Mouse (Mus musculus): ENCODE measurements around the gene Tmod3. TPM values are rescaled to one million over a fixed set of nuclear protein-coding genes. Genes with fewer than 3 reads are reported as not detected.
A peak's percentile ranks its signal among the peaks of the same experiment; 100 is the strongest.

The Tmod3 gene
- 23.7 and 28.9 TPM in 2 replicates for polyA plus RNA-seq (2015; fragmentation: Nextera tagmentation; extraction: Ambion mirVana)

DNA sequence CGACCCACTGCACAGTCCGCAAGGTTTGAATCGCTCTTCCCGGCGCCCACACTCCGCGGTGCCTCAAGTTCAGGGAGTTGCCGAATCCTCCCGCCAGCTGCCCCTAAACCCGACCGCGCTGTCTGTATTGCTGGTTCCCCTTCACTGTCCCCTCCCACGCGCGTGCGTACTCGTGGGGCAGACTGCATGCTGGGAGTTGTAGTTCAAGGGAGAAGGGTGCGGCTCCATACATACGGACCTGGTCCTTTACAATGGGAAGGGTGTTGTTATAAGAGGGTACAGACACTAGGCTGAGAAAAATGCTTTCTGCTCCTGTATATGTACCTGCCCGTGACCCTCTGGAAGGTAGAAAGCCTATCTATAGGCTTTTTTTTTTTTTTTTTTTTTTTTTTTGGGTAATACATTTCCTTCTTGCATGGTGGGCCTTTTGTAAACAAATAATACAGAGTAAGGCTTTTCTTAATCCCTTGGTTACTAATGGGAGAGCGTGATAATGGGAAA is at the start of gene Tmod3:
TSS of gene Tmod3 (minus strand) at position 146 of the 501 bp plus-strand sequence.
- H3K27ac ChIP-seq (replicated peaks): peak within 1 kb of the TSS; percentile 88
- no peaks in the 10 kb centered on the region for H3K9me3 ChIP-seq (replicated peaks)
- H3K4me2 ChIP-seq: peak within 1 kb of the TSS; percentile 86
- H3K27me3 ChIP-seq: no peaks in the 10 kb centered on the region
- H3K4me1 ChIP-seq (replicated peaks): peaks cover 49% of the 10 kb centered on the region
- WGBS (ENCODE audit: insufficient replicate concordance): 2% methylated on average over 21 of the region's 21 CpGs
- peak within 1 kb of the TSS; percentile 75 for H3K9ac ChIP-seq
- peak; percentile 93 for ATAC-seq (ENCODE audit: insufficient read depth)
- peak within 1 kb of the TSS; percentile 76 for H3K4me3 ChIP-seq (replicated peaks)
- H3K36me3 ChIP-seq (replicated peaks): no peaks in the 10 kb centered on the region

DNA sequence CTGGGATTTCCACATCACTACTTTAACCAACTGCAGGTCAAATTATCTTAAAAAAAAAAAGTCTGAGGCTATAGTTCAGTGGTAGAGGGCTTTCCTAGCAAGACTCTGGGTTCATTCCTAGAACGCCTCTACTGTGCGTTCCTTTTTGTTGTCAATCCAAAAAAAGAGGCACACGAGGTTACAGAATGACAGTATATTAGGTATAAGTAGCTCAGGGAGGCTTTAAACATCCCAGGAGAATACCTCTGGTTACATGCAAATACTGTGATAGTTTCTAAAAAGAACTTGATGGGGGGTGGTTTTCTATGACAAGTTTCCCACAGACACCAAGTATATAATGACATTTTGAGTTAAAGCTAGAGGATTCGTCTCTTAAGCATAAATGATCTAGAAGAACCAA is 48.0 kb upstream of the Tmod3 start:
- H3K27ac ChIP-seq (replicated peaks): no peak overlapping the region
- H3K9ac ChIP-seq: no peak overlapping the region
- H3K4me2 ChIP-seq: no peak overlapping the region
- ATAC-seq (ENCODE audit: insufficient read depth): no peak
- 62% methylated on average over 4 of the region's 4 CpGs for WGBS (ENCODE audit: insufficient replicate concordance)
- no peaks in the 10 kb centered on the region for H3K9me3 ChIP-seq (replicated peaks)
- no peaks in the 10 kb centered on the region for H3K36me3 ChIP-seq (replicated peaks)
- no peak overlapping the region for H3K4me3 ChIP-seq (replicated peaks)
- peaks cover 42% of the 10 kb centered on the region for H3K27me3 ChIP-seq
- peaks cover 5% of the 10 kb centered on the region; the same call in 1 of the 2 replicates for H3K4me1 ChIP-seq (replicated peaks)

DNA sequence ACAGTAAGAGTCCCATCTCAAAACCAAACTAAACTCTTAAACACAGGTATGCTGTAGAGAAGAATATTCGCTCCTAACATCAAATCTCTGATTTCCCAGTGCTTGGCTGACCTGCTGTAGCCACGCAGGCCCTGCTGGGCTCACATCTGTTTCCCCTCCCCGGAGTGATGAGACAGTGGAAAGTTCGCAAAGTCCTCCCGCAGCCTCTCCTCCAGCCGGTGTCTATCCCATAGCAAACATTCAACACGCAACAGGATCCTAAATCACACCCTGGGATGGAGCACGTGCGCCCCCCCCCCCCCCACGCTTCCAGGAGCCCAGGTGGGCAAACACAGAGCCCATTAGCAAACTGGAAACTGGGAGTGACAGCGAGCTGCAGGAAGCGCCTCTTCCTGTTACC is 42.1 kb upstream of the Tmod3 start:
- 0 out of 2 replicates have a peak, but pooled peaks cover 3% of the 10 kb centered on the region for H3K27me3 ChIP-seq
- H3K9ac ChIP-seq: no peak overlapping the region
- H3K4me2 ChIP-seq: no peak overlapping the region; the same call in 1 of the 2 replicates
- no peaks in the 10 kb centered on the region for H3K9me3 ChIP-seq (replicated peaks)
- ATAC-seq (ENCODE audit: insufficient read depth): no peak
- no peak overlapping the region for H3K4me3 ChIP-seq (replicated peaks)
- no peaks in the 10 kb centered on the region for H3K4me1 ChIP-seq (replicated peaks)
- H3K36me3 ChIP-seq (replicated peaks): no peaks in the 10 kb centered on the region
- no peak overlapping the region for H3K27ac ChIP-seq (replicated peaks)
- WGBS (ENCODE audit: insufficient replicate concordance): 15% methylated on average over 12 of the region's 12 CpGs

DNA sequence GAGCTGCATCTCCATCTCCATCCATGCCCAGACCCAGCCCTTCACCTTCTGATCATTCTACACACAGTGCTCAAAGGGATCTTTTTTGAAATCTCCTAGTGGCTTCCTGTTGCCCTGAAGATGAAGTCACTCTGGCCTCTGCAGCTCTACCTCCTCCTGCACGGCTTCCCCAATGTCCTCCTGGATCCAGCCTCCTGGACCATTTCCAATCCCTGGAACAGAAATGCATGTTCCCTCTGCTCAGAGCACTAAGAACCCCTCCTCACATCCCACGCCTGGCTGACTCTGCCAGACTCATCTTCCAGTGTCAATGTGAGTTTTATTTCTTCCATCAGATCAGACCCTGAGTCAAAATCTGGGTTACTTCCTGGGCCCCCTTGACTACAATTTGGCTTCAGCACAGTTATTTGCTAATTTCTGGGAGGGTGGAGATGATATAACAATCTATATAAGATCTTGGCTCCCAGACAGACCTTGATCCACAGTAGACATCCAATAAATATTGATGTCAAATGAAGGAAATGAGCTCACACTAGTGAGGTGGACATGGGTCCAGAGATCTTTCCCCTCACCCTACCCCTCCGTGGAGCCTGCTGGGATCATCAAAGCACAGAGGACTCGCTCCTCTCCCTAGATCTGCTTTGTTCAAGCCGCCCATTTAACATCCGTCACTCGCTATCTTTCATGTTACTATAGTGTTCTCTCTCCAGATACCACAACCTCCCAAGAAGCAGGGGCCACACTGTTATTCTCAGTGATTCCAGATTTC is 40.9 kb upstream of the Tmod3 start:
- H3K9me3 ChIP-seq (replicated peaks): no peaks in the 10 kb centered on the region
- H3K36me3 ChIP-seq (replicated peaks): no peaks in the 10 kb centered on the region
- H3K4me3 ChIP-seq (replicated peaks): no peak overlapping the region
- H3K9ac ChIP-seq: no peak overlapping the region
- 52% methylated on average over 7 of the region's 7 CpGs for WGBS (ENCODE audit: insufficient replicate concordance)
- H3K27me3 ChIP-seq: 0 out of 2 replicates have a peak, but pooled peaks cover 3% of the 10 kb centered on the region
- no peak overlapping the region for H3K4me2 ChIP-seq
- H3K27ac ChIP-seq (replicated peaks): no peak overlapping the region
- H3K4me1 ChIP-seq (replicated peaks): no peaks in the 10 kb centered on the region
- ATAC-seq (ENCODE audit: insufficient read depth): no peak

DNA sequence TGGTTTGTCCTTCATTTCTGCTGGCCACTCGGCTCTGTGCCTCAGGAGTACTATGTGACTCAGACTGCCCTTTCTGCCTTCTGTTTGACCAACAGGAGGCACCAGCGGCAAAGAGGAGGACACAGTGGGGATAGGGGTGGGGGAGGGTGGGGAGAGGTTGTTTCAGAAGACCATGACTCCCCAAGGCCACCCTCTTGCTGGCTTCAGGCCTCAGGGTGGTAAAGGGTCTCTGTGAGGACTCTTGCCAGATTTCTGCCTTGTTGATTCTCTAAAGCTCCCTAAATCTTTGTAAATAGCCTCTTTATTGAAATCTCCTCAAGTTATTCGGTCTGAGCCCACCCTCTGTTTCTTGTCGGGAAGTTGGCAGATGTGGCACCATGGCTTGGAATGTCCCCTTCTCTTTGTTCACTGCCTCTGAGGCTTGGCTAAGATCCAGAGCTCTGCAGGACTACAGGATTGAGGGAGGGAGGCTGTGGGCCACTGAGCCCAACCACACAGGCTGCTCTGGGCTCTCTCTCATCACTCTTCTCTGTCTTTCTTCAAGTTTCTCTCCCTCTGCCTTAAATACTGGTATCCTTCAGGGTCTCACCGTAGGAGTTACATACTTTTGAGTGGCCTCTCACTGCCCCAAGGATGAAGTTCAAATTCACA is 39.9 kb upstream of the Tmod3 start:
- H3K4me1 ChIP-seq (replicated peaks): no peaks in the 10 kb centered on the region
- no peak overlapping the region for H3K9ac ChIP-seq
- no peak overlapping the region for H3K4me3 ChIP-seq (replicated peaks)
- H3K27ac ChIP-seq (replicated peaks): no peak overlapping the region
- no peak for ATAC-seq (ENCODE audit: insufficient read depth)
- H3K36me3 ChIP-seq (replicated peaks): no peaks in the 10 kb centered on the region
- H3K9me3 ChIP-seq (replicated peaks): no peaks in the 10 kb centered on the region
- 53% methylated on average over 5 of the region's 5 CpGs for WGBS (ENCODE audit: insufficient replicate concordance)
- H3K27me3 ChIP-seq: 0 out of 2 replicates have a peak, but pooled peaks cover 3% of the 10 kb centered on the region
- no peak overlapping the region for H3K4me2 ChIP-seq

- Histone ChIP-seq H3K27ac (replicated peaks) (no peak overlapping the region), H3K36me3 (replicated peaks) (no peaks in the 10 kb centered on the region), H3K4me1 (replicated peaks) (no peaks in the 10 kb centered on the region), H3K9ac (no peak overlapping the region), H3K27me3 (0 out of 2 replicates have a peak, but pooled peaks cover 3% of the 10 kb centered on the region), H3K4me2 (no peak overlapping the region), H3K9me3 (replicated peaks) (no peaks in the 10 kb centered on the region), H3K4me3 (replicated peaks) (no peak overlapping the region)
- 59% methylated on average over 4 of the region's 4 CpGs for WGBS (ENCODE audit: insufficient replicate concordance)
- no peak for ATAC-seq (ENCODE audit: insufficient read depth)
Measured at GRCm38 (mm10) chr9:75597596-75597995, 38.1 kb upstream of the Tmod3 start.

GRCm38 (mm10) chr9:75597036-75597435 is 37.6 kb upstream of the Tmod3 start:
- no peak overlapping the region for H3K4me2 ChIP-seq
- H3K4me1 ChIP-seq (replicated peaks): no peaks in the 10 kb centered on the region
- no peak overlapping the region for H3K4me3 ChIP-seq (replicated peaks)
- no peaks in the 10 kb centered on the region for H3K9me3 ChIP-seq (replicated peaks)
- ATAC-seq (ENCODE audit: insufficient read depth): no peak
- H3K27me3 ChIP-seq: 0 out of 2 replicates have a peak, but pooled peaks cover 3% of the 10 kb centered on the region
- WGBS (ENCODE audit: insufficient replicate concordance): 56% methylated on average over 13 of the region's 13 CpGs
- H3K9ac ChIP-seq: no peak overlapping the region
- H3K27ac ChIP-seq (replicated peaks): no peak overlapping the region
- no peaks in the 10 kb centered on the region for H3K36me3 ChIP-seq (replicated peaks)

- Histone ChIP-seq H3K27me3 (no peaks in the 10 kb centered on the region), H3K4me1 (replicated peaks) (no peaks in the 10 kb centered on the region), H3K27ac (replicated peaks) (no peak overlapping the region), H3K9me3 (replicated peaks) (no peaks in the 10 kb centered on the region), H3K4me3 (replicated peaks) (no peak overlapping the region), H3K4me2 (no peak overlapping the region), H3K36me3 (replicated peaks) (no peaks in the 10 kb centered on the region), H3K9ac (no peak overlapping the region)
- no peak for ATAC-seq (ENCODE audit: insufficient read depth)
- WGBS (ENCODE audit: insufficient replicate concordance): 70% methylated on average over 5 of the region's 5 CpGs
Measured at GRCm38 (mm10) chr9:75593481-75593880, 34.0 kb upstream of the Tmod3 start.

GRCm38 (mm10) chr9:75589850-75590790 is 30.7 kb upstream of the Tmod3 start:
- Histone ChIP-seq H3K36me3 (replicated peaks) (no peaks in the 10 kb centered on the region), H3K27ac (replicated peaks) (no peak overlapping the region), H3K4me3 (replicated peaks) (no peak overlapping the region), H3K4me1 (replicated peaks) (no peaks in the 10 kb centered on the region), H3K9me3 (replicated peaks) (no peaks in the 10 kb centered on the region), H3K27me3 (no peaks in the 10 kb centered on the region), H3K4me2 (no peak overlapping the region), H3K9ac (no peak overlapping the region)
- no peak for ATAC-seq (ENCODE audit: insufficient read depth)
- WGBS (ENCODE audit: insufficient replicate concordance): 65% methylated on average over 15 of the region's 15 CpGs

DNA sequence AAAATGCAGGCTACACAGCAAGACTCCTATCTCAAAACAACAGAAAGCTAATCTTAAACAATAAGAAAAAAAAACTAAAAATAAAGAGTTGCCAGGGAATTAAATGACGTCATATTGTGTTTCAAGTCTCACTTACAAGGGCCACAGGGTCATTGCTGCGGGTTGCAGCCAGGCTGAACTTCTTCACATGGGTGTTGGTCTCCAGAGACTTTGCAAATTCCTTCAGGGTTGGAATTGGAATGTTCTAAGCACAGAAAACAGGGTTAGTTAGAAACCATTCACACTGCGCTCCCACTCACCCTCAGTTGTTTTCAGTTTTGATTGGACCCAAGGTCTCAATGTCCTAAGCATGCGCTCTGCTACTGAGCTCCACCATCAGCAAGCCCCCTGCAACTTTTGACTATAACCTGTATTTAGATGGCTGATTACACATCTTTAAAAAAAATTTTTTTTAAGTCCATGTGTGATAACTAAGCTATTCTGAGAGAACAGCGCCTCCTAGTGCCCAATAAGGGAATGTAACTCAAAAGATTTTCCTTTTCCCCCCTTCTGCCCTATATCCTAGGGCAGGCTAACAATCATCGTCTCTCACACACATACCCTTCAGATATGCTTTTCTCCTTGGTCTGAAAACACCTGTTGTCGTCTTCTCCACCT is 22.4 kb upstream of the Tmod3 start:
- no peak overlapping the region for H3K4me2 ChIP-seq
- no peak for ATAC-seq (ENCODE audit: insufficient read depth)
- H3K4me3 ChIP-seq (replicated peaks): no peak overlapping the region
- H3K27ac ChIP-seq (replicated peaks): no peak overlapping the region
- H3K4me1 ChIP-seq (replicated peaks): no peaks in the 10 kb centered on the region
- no peaks in the 10 kb centered on the region for H3K27me3 ChIP-seq
- 42% methylated on average over 7 of the region's 7 CpGs for WGBS (ENCODE audit: insufficient replicate concordance)
- H3K9ac ChIP-seq: no peak overlapping the region
- H3K9me3 ChIP-seq (replicated peaks): no peaks in the 10 kb centered on the region
- no peaks in the 10 kb centered on the region for H3K36me3 ChIP-seq (replicated peaks)

All from liver, embryonic 15.5 days (tissue).